Mouse (Mus musculus): ENCODE measurements around the gene Znhit1. TPM values are rescaled to one million over a fixed set of nuclear protein-coding genes. Genes with fewer than 3 reads are reported as not detected.
A peak's percentile ranks its signal among the peaks of the same experiment; 100 is the strongest.

Znhit1 gene
- 10 to 100 TPM; 52.8 to 60.9 (median 60.7) TPM for polyA plus RNA-seq (2017; shearing (Covaris generic))

DNA sequence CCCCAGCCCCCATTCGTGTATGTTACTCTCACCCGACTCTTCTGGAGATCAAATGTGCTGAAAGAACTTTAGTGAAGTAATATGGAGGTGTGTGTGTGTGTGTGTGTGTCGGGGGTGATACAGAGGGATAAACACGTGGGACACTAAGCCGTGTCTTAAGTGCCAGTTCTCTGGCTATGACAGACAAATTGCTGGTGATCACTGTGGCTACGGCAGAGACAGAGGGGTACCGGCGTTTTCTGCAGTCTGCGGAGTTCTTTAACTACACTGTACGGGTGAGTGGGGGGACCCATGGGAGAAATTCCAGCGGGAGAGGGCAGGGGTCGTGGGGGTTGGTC is at the start of gene Znhit1:
TSS of gene Znhit1 (minus strand) at position 88 of the 338 bp plus-strand sequence.
- no peak for ATAC-seq

GRCm38 (mm10) chr5:137036211-137036610 is 48.4 kb upstream of the Znhit1 start:
- ATAC-seq, result no peak

- ATAC-seq, result peak; percentile 77
Measured at GRCm38 (mm10) chr5:137032641-137033074, 44.8 kb upstream of the Znhit1 start.

- no peak for ATAC-seq
Measured at GRCm38 (mm10) chr5:137032033-137032421, 44.2 kb upstream of the Znhit1 start.

DNA sequence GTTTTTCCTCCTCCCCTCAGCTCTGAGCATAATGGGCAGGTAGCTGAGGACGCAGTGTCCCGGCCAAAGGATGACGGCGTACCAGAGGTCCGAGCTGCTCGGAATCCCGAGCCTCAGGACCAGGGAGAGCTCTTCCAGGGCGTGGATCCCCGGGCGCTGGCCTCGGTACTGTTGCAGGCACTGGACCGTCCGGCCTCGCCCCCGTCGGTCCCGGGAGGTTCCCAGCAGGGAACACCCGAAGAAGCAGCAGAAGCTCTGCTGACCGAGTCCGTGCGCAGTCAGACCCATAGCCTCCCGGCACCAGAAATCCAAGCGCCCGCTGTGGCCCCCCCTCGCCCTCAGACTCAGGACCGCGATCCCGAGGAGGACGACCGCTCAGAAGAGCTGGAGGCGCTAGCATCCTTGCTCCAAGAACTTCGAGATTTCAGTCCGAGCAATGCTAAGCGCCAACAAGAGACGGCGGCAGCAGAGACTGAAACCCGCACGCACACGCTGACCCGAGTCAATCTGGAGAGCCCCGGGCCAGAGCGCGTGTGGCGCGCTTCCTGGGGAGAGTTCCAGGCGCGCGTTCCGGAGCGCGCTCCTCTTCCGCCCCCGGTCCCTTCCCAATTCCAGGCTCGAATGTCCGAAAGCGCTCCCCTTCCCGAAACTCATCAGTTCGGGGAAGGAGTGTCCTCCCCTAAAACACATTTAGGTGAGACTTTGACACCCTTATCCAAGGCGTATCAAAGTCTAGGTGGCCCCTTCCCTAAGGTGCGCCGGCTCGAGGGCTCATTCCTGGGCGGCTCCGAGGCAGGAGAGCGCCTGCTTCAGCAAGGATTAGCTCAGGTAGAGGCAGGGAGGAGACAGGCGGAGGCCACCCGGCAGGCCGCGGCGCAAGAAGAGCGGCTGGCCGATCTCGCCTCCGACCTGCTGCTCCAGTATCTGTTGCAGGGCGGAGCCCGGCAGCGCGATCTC is 43.5 kb upstream of the Znhit1 start:
- ATAC-seq, result no peak

GRCm38 (mm10) chr5:137030416-137030810 is 42.6 kb upstream of the Znhit1 start:
- ATAC-seq, result no peak

DNA sequence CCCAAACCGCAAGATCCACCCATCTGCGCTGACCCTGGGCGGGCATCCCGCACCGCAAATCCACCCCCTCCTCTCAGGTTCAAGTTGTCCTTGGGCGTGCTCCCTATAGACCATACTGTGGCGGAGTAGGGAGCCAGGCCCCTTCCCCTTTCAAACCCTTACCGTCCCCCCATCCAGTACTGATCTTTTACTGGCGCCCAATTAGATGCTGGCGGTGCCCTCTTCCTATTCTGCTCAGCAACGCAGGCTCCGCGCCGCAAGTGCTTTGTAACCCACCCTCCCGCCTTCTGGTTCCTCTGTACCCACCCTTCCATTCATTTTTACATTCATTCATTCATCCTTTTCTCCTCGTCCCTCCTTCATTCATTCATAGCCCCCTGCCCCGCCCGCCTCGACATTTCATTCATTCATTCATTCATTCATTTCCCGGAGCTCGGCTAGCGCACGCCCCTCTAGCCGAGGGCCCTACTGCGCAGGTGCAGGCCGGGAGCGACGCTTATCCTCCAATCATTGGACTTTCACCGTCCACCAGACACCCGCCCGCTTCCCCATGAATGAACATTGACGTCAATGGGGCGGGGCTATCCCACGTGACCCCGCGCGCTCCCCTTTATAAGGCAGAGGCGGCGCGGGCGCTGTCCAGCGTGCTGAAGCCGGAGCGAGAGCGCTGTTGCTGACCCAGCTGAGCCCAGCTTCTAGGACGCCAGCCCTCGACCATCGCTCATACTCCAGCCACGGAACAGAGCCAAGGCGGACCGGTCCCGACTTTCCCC is 42.0 kb upstream of the Znhit1 start:
- ATAC-seq, result peak; percentile 67

DNA sequence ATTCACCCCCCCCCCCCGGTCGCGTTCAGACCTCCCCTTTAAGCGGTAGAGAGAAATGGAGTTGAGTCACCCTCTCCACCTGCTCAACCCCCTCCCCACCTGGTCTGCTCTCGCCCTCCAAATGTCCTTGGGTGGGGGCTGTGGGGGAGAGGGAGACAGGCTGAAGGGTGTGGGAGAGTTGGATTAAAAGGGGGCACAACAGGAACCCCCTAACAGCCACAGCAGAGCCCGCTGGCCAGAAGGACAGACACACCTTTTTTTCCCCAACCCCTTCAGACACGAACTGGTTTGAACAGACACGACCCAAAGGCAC is 41.4 kb upstream of the Znhit1 start:
- no peak for ATAC-seq

- ATAC-seq, result no peak
Measured at GRCm38 (mm10) chr5:137028561-137029272, 40.9 kb upstream of the Znhit1 start.

DNA sequence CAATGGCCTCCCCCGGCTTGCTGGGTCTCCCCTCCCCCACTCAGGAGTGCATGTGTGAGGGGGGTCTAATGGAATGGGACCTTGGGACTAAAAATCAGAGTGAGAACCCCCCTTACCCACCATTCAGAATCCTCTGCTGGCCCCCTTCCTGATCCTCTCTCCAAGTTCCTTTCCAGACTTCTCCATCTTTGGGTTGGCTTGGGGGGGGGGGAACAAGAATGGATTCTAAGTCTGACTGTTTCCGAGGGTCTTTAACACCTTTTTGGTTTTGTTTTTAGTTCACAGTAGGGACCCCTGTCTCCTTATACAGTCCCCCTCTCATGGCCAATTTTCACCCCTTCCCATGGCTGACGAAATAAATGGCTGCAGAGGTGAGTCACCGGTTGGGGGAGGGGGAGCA is 38.3 kb upstream of the Znhit1 start, which contains the start of gene Vgf:
TSS of gene Vgf (plus strand) at position 301 of the 400 bp plus-strand sequence.
- no peak for ATAC-seq

DNA sequence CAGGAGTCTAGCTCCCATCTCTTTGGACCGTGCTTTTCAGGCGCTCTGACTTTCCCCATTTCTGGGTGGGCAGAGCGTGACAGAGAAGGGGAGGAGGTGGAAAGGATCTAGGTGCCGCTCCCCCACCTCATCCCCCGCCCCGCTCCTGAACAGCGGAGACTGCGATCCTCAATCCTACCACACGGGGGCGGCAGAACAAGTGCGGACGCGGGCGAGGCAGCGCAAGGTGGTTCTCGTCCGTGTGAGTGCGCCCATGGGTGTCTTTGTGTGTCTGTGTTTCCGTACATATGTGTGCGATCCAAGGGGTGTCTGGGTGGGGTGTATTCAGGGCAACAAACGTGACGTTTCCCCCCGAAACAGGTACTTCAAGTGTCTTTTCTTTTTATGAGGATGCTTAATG is 37.3 kb upstream of the Znhit1 start:
- ATAC-seq, result peak; percentile 76

DNA sequence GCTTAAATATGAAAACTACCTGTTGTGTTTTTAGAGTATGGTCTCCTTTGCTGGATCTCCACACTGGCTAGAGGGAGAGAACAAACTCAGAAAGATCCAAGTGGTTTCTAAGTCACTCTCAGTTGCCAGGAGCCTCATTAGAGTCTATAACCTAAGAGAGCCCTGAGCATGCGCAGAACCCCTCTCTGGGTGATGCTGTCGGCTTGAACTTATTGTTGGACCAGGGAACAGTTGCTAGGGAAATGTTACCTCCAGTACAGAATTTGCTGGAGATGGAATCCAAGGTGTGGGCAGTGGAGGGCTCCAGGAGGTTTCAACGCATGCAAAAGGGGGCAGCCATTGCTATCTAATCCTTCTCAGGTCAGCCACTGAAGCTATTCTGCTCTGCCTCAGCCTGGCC is 36.5 kb upstream of the Znhit1 start:
- no peak for ATAC-seq

- no peak for ATAC-seq
Measured at GRCm38 (mm10) chr5:137015913-137016312, 28.1 kb upstream of the Znhit1 start.

DNA sequence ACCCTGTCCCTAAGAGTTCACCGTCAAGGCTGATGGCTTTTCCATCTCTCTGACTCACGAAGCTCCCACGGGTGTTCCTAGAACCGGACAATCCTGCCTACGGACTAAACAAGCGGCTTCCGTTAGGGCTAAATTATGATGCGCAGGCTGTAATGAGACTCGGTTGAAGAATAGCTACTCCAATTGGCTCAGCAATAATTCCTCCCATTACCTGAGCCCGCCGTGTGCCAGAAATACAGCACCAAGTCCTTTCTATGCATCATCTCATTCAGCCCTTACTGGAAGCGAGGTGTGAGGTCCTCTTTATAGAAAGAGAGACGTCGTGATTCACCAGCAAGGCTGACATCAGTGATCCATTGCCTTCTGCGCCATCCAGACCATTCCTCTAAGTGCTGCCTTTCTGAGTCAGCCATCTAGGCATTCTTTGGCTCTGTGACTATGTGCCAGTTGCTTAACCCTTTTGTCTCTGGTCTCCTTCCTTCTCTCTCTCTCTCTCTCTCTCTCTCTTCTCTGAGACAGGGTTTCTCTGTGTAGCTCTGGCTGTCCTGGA is 24.7 kb upstream of the Znhit1 start:
- ATAC-seq, result no peak

DNA sequence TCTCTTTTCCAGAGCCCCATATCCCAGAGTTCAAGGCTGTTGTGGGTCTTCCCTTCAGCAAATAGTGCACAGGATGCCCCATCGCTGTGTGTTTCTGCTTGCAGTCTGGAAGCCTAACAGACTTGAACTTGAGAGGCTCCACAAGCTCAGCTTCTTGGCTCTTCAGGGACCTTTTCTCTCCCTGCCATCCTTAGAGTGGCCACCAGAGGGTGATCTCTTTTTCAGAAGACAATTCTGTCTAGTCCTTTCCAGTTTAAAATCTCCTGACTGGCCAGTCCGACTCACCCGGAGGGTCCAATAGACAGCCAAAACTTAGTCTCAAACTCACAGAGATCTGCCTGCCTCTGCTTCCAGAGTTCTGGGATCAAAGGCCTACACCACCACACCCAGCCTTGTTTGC is 22.2 kb upstream of the Znhit1 start:
- ATAC-seq, result no peak

GRCm38 (mm10) chr5:137007276-137007675 is 19.5 kb upstream of the Znhit1 start:
- no peak for ATAC-seq

DNA sequence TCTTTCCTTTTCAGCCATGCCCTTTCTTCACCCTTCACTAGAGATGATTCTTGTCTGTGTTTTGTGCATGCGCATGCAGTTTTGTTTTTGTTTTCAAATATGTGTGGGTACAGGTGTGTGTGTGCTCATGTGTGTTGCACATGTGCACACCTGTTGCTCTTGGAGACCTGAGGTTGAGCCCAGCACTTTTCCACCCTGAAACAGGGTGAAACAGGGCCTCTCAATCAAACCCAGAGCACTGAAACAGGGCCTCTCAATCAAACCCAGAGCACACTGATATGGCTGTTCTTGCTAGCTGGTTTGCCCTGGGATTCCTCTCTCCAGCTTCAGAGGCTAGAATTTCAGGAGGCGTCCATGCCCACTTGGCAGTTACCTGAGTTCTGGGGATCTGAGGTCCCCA is 12.8 kb upstream of the Znhit1 start:
- ATAC-seq, result no peak

GRCm38 (mm10) chr5:136999449-136999848 is 11.6 kb upstream of the Znhit1 start:
- no peak for ATAC-seq

DNA sequence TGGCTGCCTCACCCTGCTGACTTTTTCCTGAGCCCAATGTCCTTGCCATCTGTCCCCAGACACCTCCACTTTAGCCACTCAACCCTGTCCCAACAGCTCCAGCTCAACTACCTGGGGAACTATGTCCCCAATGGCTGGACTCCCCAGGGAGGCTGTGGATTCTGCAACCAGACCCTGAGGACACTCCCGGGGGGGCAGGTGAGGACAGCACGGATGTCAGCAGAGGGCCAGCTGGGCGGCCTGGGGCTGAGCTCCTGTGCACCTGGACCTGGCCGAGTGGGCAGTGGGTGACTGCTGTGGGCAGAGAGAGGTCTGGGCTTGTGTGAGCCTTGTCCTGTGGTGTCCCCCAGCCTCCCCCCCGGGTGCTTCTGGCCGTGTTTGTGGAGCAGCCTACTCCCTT is 2.0 kb upstream of the Znhit1 start:
- no peak for ATAC-seq

DNA sequence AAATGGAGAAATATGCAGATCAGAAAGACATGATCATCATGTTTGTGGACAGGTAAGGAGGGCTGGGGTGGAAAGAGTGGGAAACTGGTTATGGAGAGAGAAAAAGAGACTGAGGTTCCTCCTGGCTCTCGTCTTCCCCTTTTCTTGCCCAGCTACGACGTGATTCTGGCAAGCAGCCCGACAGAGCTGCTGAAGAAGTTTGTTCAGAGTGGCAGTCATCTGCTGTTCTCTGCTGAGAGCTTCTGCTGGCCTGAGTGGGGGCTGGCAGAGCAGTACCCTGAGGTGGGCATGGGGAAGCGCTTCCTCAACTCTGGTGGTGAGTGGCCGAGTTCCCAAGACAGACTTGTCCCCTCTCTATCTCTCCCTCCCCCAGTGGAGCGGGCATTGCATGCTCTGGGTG is 599 bp upstream of the Znhit1 start:
- no peak for ATAC-seq

DNA sequence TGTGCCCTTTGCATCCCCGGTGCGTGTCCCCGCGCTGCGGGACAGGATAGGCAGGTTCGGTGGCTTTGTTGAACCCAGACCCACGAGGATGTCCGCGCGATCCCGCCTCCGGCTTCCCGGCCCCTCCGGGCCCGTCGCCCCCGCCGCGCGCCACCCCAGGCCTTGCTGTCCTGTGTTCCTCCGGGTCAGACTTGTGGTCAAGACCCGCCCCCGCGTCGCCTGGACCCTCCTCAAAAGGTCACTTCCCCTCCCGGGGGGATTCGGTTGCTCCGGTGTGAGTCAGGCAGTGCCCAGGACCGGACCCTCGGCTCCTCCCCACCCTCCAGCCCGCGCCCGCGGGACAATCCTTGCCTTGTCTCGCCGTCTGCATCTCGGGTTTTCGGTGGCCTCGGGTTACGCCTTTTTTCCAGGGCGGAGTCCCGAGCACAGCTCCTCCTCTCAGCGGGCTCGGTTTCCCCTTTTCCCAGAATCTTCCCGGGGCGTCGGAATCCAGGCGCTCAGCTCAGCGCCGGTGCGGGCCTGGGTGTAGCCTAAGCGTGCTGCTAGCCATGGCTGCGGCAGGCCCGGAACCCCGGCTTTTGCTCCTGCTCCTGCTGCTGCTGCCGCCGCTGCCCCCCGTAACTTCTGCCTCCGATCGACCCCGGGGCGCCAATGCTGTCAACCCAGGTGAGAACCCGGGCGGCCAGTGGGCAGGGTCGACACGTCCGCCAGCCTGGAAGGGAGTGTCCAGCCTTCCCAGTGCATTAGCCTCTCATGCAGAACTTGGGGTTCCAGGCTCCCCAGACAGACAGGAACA is 485 bp downstream of the Znhit1 start:
- ATAC-seq, result peak; percentile 9

GRCm38 (mm10) chr5:136986695-136987137 is 1.1 kb downstream of the Znhit1 start, which contains the start of gene Plod3:
Gene Plod3 (plus strand): TSS chr5:136987019.
- ATAC-seq, result peak; percentile 97
